Mouse (Mus musculus): ENCODE measurements around the gene Inafm2. TPM values are rescaled to one million over a fixed set of nuclear protein-coding genes. Genes with fewer than 3 reads are reported as not detected.

Gene Inafm2
- total RNA-seq, 2 experiments from 2014 or later = 3.6 to 8.4 TPM

GRCm38 (mm10) chr2:118751896-118752791 lies 6.6 kb downstream of the Inafm2 start:
- 0 out of 2 replicates have a peak, but pooled peaks have one; percentile 33 for ATAC-seq (replicated peaks; ENCODE audit: low FRiP score, poor library complexity, severe bottlenecking)

GRCm38 (mm10) chr2:118752792-118753108 lies 7.2 kb downstream of the Inafm2 start:
- ATAC-seq (replicated peaks; ENCODE audit: low FRiP score, poor library complexity, severe bottlenecking) = no peak

- no peak for ATAC-seq (replicated peaks; ENCODE audit: low FRiP score, poor library complexity, severe bottlenecking)
These were observed 8.6 kb downstream of the Inafm2 start for GRCm38 (mm10) chr2:118754143-118754542.

- ATAC-seq (replicated peaks; ENCODE audit: low FRiP score, poor library complexity, severe bottlenecking) = no peak
These were observed 9.8 kb downstream of the Inafm2 start for GRCm38 (mm10) chr2:118755407-118755806.

- ATAC-seq (replicated peaks; ENCODE audit: low FRiP score, poor library complexity, severe bottlenecking) = no peak
These were observed 10.5 kb downstream of the Inafm2 start for GRCm38 (mm10) chr2:118756103-118756502.

GRCm38 (mm10) chr2:118759828-118760227 lies 14.3 kb downstream of the Inafm2 start:
- ATAC-seq (replicated peaks; ENCODE audit: low FRiP score, poor library complexity, severe bottlenecking) = 0 out of 2 replicates have a peak, but pooled peaks have one; percentile 39

- ATAC-seq (replicated peaks; ENCODE audit: low FRiP score, poor library complexity, severe bottlenecking) = no peak
These were observed 14.9 kb downstream of the Inafm2 start for GRCm38 (mm10) chr2:118760311-118761025.

GRCm38 (mm10) chr2:118761358-118761757 lies 15.8 kb downstream of the Inafm2 start:
- no peak for ATAC-seq (replicated peaks; ENCODE audit: low FRiP score, poor library complexity, severe bottlenecking)

GRCm38 (mm10) chr2:118761906-118762783 lies 16.6 kb downstream of the Inafm2 start, which contains the start of gene Ccdc9b:
Ccdc9b (minus strand) TSS chr2:118762661.
- peak; percentile 81 for ATAC-seq (replicated peaks; ENCODE audit: low FRiP score, poor library complexity, severe bottlenecking)

GRCm38 (mm10) chr2:118762784-118763148 lies 17.2 kb downstream of the Inafm2 start:
- peak; percentile 62 for ATAC-seq (replicated peaks; ENCODE audit: low FRiP score, poor library complexity, severe bottlenecking)

GRCm38 (mm10) chr2:118763469-118763868 lies 17.9 kb downstream of the Inafm2 start:
- no peak for ATAC-seq (replicated peaks; ENCODE audit: low FRiP score, poor library complexity, severe bottlenecking)

GRCm38 (mm10) chr2:118764094-118764831 lies 18.7 kb downstream of the Inafm2 start:
- ATAC-seq (replicated peaks; ENCODE audit: low FRiP score, poor library complexity, severe bottlenecking) = no peak

GRCm38 (mm10) chr2:118764875-118765274 lies 19.3 kb downstream of the Inafm2 start:
- no peak for ATAC-seq (replicated peaks; ENCODE audit: low FRiP score, poor library complexity, severe bottlenecking)

GRCm38 (mm10) chr2:118766041-118767033 lies 20.8 kb downstream of the Inafm2 start:
- no peak for ATAC-seq (replicated peaks; ENCODE audit: low FRiP score, poor library complexity, severe bottlenecking)

- ATAC-seq (replicated peaks; ENCODE audit: low FRiP score, poor library complexity, severe bottlenecking) = no peak
These were observed 26.8 kb downstream of the Inafm2 start, which contains the start of gene Phgr1 for GRCm38 (mm10) chr2:118772158-118772874. Phgr1 (plus strand) TSS chr2:118772769.

- ATAC-seq (replicated peaks; ENCODE audit: low FRiP score, poor library complexity, severe bottlenecking) = no peak
These were observed 29.0 kb downstream of the Inafm2 start for GRCm38 (mm10) chr2:118774536-118774935.

- ATAC-seq (replicated peaks; ENCODE audit: low FRiP score, poor library complexity, severe bottlenecking) = no peak
These were observed 29.8 kb downstream of the Inafm2 start for GRCm38 (mm10) chr2:118775396-118775795.

Measured in erythroid progenitor cell, adult 5-6 weeks (primary cell).